Mouse (Mus musculus) cortical plate, adult 2 months (tissue): Measurements from ENCODE around the gene Aldh6a1. TPM values are rescaled to one million over a fixed set of nuclear protein-coding genes. Genes with fewer than 3 reads are reported as not detected.
A peak's percentile ranks its signal among the peaks of the same experiment; 100 is the strongest.

ENCODE experiments used
- H3K27ac ChIP-seq: fragments of 200-500 bp; 2 replicates; pipeline ENCODE4 v1.5.1; 2012; ENCODE audit warnings: low read length, control low read depth, inconsistent platforms; ENCODE audit not compliant: insufficient read depth
- H3K4me1 ChIP-seq: fragments of 200-500 bp; 2 replicates; pipeline ENCODE4 v1.6.1; 2011; ENCODE audit warnings: low read length; ENCODE audit not compliant: control insufficient read depth, insufficient read depth
- H3K4me3 ChIP-seq: fragments of 200-500 bp; 2 replicates; pipeline ENCODE4 v1.5.1; 2011; ENCODE audit warnings: mild to moderate bottlenecking, low read length, control low read depth; ENCODE audit not compliant: insufficient read depth
- CTCF ChIP-seq: fragments of 200-500 bp; IDR thresholded peaks from 2 replicates; pipeline ENCODE4 v1.5.1; 2011; ENCODE audit warnings: mild to moderate bottlenecking, control low read depth, low read length; ENCODE audit not compliant: insufficient read depth; ENCODE audit errors: extremely low read depth
- POLR2A ChIP-seq: fragments of 200-500 bp; IDR thresholded peaks from 2 replicates; pipeline ENCODE4 v1.6.1; 2011; ENCODE audit warnings: mild to moderate bottlenecking, low read length, control low read depth; ENCODE audit not compliant: insufficient read depth; ENCODE audit errors: extremely low read depth
- polyA plus RNA-seq: library from polyadenylated mRNA; depleted of rRNA; stranded (reverse); fragments of >200 nt; gene quantifications from 2 replicates; pipeline ENCODE4 v1.2.3, GENCODE M21; 2012

The Aldh6a1 gene
- polyA plus RNA-seq, 1 experiment = 56.9 TPM

- peak overlapping the region; percentile 37; the same call in 1 of the 2 replicates for H3K27ac ChIP-seq
- no peak for TF ChIP-seq POLR2A
- TF ChIP-seq CTCF = no peak
- H3K4me1 ChIP-seq = no peaks in the 10 kb centered on the region
- no peak overlapping the region for H3K4me3 ChIP-seq
These were observed 50.7 kb downstream of the Aldh6a1 start for GRCm38 (mm10) chr12:84400068-84400467.

- H3K27ac ChIP-seq = peak overlapping the region; percentile 37; the same call in 1 of the 2 replicates
- H3K4me3 ChIP-seq = no peak overlapping the region
- no peaks in the 10 kb centered on the region for H3K4me1 ChIP-seq
- no peak for TF ChIP-seq CTCF
- TF ChIP-seq POLR2A = no peak
These were observed 51.1 kb downstream of the Aldh6a1 start for GRCm38 (mm10) chr12:84399663-84400062.

- H3K4me1 ChIP-seq = no peaks in the 10 kb centered on the region
- no peak for TF ChIP-seq POLR2A
- TF ChIP-seq CTCF = no peak
- no peak overlapping the region for H3K27ac ChIP-seq
- no peak overlapping the region for H3K4me3 ChIP-seq
These were observed 51.7 kb downstream of the Aldh6a1 start for GRCm38 (mm10) chr12:84399135-84399534.

GRCm38 (mm10) chr12:84398629-84399028, 52.2 kb downstream of the Aldh6a1 start:
- Histone ChIP-seq H3K4me3 (no peak overlapping the region), H3K4me1 (no peaks in the 10 kb centered on the region), H3K27ac (no peak overlapping the region)
- no peak for TF ChIP-seq POLR2A
- no peak for TF ChIP-seq CTCF

- Histone ChIP-seq H3K4me3 (no peak overlapping the region), H3K4me1 (no peaks in the 10 kb centered on the region), H3K27ac (no peak overlapping the region)
- TF ChIP-seq CTCF (no peak), POLR2A (no peak)
These were observed 53.1 kb downstream of the Aldh6a1 start for GRCm38 (mm10) chr12:84397685-84398084.

GRCm38 (mm10) chr12:84396947-84397679, 53.7 kb downstream of the Aldh6a1 start:
- H3K4me3 ChIP-seq = no peak overlapping the region
- H3K4me1 ChIP-seq = no peaks in the 10 kb centered on the region
- no peak overlapping the region for H3K27ac ChIP-seq
- TF ChIP-seq POLR2A (no peak), CTCF (no peak)

- Histone ChIP-seq H3K4me1 (no peaks in the 10 kb centered on the region), H3K4me3 (no peak overlapping the region), H3K27ac (no peak overlapping the region)
- no peak for TF ChIP-seq CTCF
- TF ChIP-seq POLR2A = no peak
These were observed 57.0 kb downstream of the Aldh6a1 start for GRCm38 (mm10) chr12:84393847-84394246.

GRCm38 (mm10) chr12:84392681-84393080, 58.1 kb downstream of the Aldh6a1 start:
- TF ChIP-seq POLR2A (no peak), CTCF (no peak)
- Histone ChIP-seq H3K4me3 (no peak overlapping the region), H3K4me1 (no peaks in the 10 kb centered on the region), H3K27ac (no peak overlapping the region)

- no peak overlapping the region for H3K27ac ChIP-seq
- H3K4me3 ChIP-seq = no peak overlapping the region
- TF ChIP-seq CTCF = no peak
- TF ChIP-seq POLR2A = no peak
- no peaks in the 10 kb centered on the region for H3K4me1 ChIP-seq
These were observed 60.5 kb downstream of the Aldh6a1 start for GRCm38 (mm10) chr12:84390336-84390735.

- Histone ChIP-seq H3K4me3 (no peak overlapping the region), H3K4me1 (no peaks in the 10 kb centered on the region), H3K27ac (no peak overlapping the region)
- TF ChIP-seq CTCF = no peak
- TF ChIP-seq POLR2A = no peak
These were observed 61.9 kb downstream of the Aldh6a1 start for GRCm38 (mm10) chr12:84388774-84389400.
